Mouse (Mus musculus) hindbrain, embryonic 13.5 days (tissue): ENCODE data around the gene Fam120a. TPM values are rescaled to one million over a fixed set of nuclear protein-coding genes. Genes with fewer than 3 reads are reported as not detected.
A peak's percentile ranks its signal among the peaks of the same experiment; 100 is the strongest.

Experiments
- ATAC-seq: fragments of 200-750 bp; cut with Nextera tagmentation; 2 replicates; pipeline ENCODE4 v1.8.0; 2017; ENCODE audit warnings: moderate TSS enrichment; ENCODE audit not compliant: low FRiP score
- H3K27ac ChIP-seq: fragments of 300-500 bp; sonication (generic); 2 replicates; pipeline ENCODE4 v1.5.1; 2015; ENCODE audit warnings: inconsistent platforms, mild to moderate bottlenecking, moderate library complexity
- H3K27me3 ChIP-seq: fragments of 300-500 bp; sonication (generic); 2 replicates; pipeline ENCODE4 v1.6.1; 2015; ENCODE audit warnings: mild to moderate bottlenecking, inconsistent platforms
- H3K36me3 ChIP-seq: fragments of 300-500 bp; sonication (generic); 2 replicates; pipeline ENCODE4 v1.6.1; 2015; ENCODE audit warnings: mild to moderate bottlenecking, inconsistent platforms
- H3K4me1 ChIP-seq: fragments of 300-500 bp; sonication (generic); replicated peaks from 2 replicates; pipeline ENCODE4 v1.6.1; 2015; ENCODE audit warnings: inconsistent platforms
- H3K4me2 ChIP-seq: fragments of 300-500 bp; sonication (generic); 2 replicates; pipeline ENCODE4 v1.6.1; 2015; ENCODE audit warnings: inconsistent platforms, mild to moderate bottlenecking, moderate library complexity
- H3K4me3 ChIP-seq: fragments of 300-500 bp; sonication (generic); 2 replicates; pipeline ENCODE4 v1.5.1; 2015; ENCODE audit warnings: mild to moderate bottlenecking, inconsistent platforms
- H3K9ac ChIP-seq: fragments of 300-500 bp; sonication (generic); 2 replicates; pipeline ENCODE4 v1.6.1; 2015; ENCODE audit warnings: mild to moderate bottlenecking, inconsistent platforms
- H3K9me3 ChIP-seq: fragments of 300-500 bp; sonication (generic); 2 replicates; pipeline ENCODE4 v1.6.1; 2016; ENCODE audit warnings: inconsistent platforms
- WGBS: fragments of 180-500 bp; shearing (Covaris S2); methylation state at CpG from one replicate; pipeline ENCODE4 v1.1.7; 2015; 5-methylcytosine and 5-hydroxymethylcytosine counted together
- polyA plus RNA-seq: library from polyadenylated mRNA; unstranded; fragments of >200 nt; fragmentation: Nextera tagmentation; extraction: Ambion mirVana; gene quantifications from 2 replicates; pipeline ENCODE4 v1.2.1, GENCODE M21; 2015

Gene Fam120a
- polyA plus RNA-seq, 1 experiment from 2014 or later = 12.2 TPM

GRCm38 (mm10) chr13:48878534-48878933 lies 89.3 kb downstream of the Fam120a start:
- no peaks in the 10 kb centered on the region for H3K9me3 ChIP-seq
- H3K4me2 ChIP-seq = peak overlapping the region; percentile 71
- peaks cover 35% of the 10 kb centered on the region for H3K36me3 ChIP-seq
- H3K9ac ChIP-seq = peak overlapping the region; percentile 79
- under 1% methylated on average over 36 of the region's 36 CpGs for WGBS
- ATAC-seq = peak; percentile 99
- H3K27ac ChIP-seq = peak overlapping the region; percentile 94
- no peaks in the 10 kb centered on the region for H3K27me3 ChIP-seq
- H3K4me3 ChIP-seq = peak overlapping the region; percentile 43
- peaks cover 10% of the 10 kb centered on the region for H3K4me1 ChIP-seq

DNA sequence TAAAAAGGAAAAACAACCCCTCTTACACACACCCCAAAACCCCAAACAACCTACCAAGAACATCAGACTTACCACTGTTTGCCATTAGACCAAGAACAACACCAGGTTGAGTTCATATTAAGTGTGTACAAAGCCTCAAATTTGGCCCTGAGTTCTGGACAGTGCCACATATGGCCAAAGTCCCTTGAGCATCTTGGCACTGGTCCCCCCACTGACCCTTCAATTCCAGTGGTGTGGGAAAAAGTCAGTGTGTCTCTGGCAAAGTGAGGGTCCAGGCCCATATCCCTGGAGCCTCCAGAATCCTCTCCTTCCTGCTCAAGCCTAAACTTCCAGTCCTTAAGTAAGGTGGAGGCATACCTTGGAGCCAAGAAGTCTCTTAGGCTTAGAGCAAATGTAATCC lies 90.0 kb downstream of the Fam120a start:
- ATAC-seq = no peak
- Histone ChIP-seq H3K27ac (peak overlapping the region; percentile 94), H3K4me3 (peak overlapping the region; percentile 43), H3K27me3 (no peaks in the 10 kb centered on the region), H3K4me2 (peak overlapping the region; percentile 71), H3K36me3 (peaks cover 31% of the 10 kb centered on the region), H3K9me3 (no peaks in the 10 kb centered on the region), H3K9ac (peak overlapping the region; percentile 79), H3K4me1 (peaks cover 14% of the 10 kb centered on the region)

- no peak overlapping the region for H3K4me3 ChIP-seq
- peak overlapping the region; percentile 96; the same call in 1 of the 2 replicates for H3K9ac ChIP-seq
- no peak for ATAC-seq
- 88% methylated on average over 5 of the region's 5 CpGs for WGBS
- peaks cover 41% of the 10 kb centered on the region for H3K4me1 ChIP-seq
- no peaks in the 10 kb centered on the region for H3K9me3 ChIP-seq
- H3K27me3 ChIP-seq = no peaks in the 10 kb centered on the region
- H3K36me3 ChIP-seq = peaks cover 8% of the 10 kb centered on the region; the same call in 1 of the 2 replicates
- no peak overlapping the region for H3K4me2 ChIP-seq
- H3K27ac ChIP-seq = no peak overlapping the region
These were observed 95.1 kb downstream of the Fam120a start for GRCm38 (mm10) chr13:48872726-48873125.

DNA sequence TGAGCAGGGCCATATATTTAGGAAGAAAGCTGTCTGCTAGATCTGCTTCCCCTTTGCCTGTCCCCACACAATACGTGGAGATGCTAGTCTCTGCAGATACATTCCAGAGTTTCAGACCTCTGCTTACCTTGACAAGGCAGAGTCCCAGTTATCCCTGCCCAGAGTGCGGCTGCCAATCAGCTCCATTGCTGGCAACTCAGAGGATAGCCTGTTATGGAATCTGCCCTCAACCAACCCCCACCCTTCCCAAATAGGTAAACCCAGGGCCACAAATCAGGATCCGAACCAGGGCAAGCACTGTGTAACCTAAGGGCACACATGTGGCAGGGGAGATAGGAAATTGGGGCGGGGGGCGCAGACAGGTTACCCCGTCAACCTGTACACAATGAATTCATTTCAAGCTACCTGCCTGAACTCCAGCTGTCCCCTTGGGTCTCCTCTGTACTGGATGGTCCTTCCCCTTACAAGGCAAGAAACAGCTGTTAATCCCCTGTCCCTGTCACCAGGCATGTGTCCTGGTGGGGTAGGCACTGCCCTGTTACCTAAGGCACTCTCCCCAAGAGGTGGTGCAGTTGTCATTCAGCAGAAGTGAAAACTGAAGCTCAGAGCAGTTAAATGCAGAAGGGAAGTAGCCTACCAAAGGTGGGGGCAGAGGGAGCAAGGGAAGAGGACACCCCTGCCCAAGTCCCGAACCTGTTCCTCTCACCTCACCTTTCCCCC lies 95.8 kb downstream of the Fam120a start:
- Histone ChIP-seq H3K36me3 (peaks cover 8% of the 10 kb centered on the region; the same call in 1 of the 2 replicates), H3K4me1 (peaks cover 41% of the 10 kb centered on the region), H3K27ac (peak overlapping the region; percentile 86; the same call in 1 of the 2 replicates), H3K4me3 (peak overlapping the region; percentile 94), H3K4me2 (peak overlapping the region; percentile 89), H3K27me3 (no peaks in the 10 kb centered on the region), H3K9me3 (no peaks in the 10 kb centered on the region), H3K9ac (peak overlapping the region; percentile 96)
- WGBS = 69% methylated on average over 7 of the region's 7 CpGs
- ATAC-seq = peak; percentile 22; the same call in 1 of the 2 replicates

GRCm38 (mm10) chr13:48870771-48871731 lies 96.8 kb downstream of the Fam120a start, which contains the start of gene Phf2:
TSS of gene Phf2 (minus strand) at chr13:48871119.
- peak within 1 kb of the TSS; percentile 89 for H3K4me2 ChIP-seq
- H3K9me3 ChIP-seq = no peaks in the 10 kb centered on the region
- H3K4me3 ChIP-seq = peak within 1 kb of the TSS; percentile 94
- H3K27me3 ChIP-seq = no peaks in the 10 kb centered on the region
- under 1% methylated on average over 67 of the region's 117 CpGs for WGBS
- peak within 1 kb of the TSS; percentile 98 for H3K9ac ChIP-seq
- H3K4me1 ChIP-seq = peaks cover 46% of the 10 kb centered on the region
- H3K36me3 ChIP-seq = peaks cover 8% of the 10 kb centered on the region; the same call in 1 of the 2 replicates
- H3K27ac ChIP-seq = peak within 1 kb of the TSS; percentile 86
- peak; percentile 44 for ATAC-seq

- H3K4me1 ChIP-seq = peaks cover 50% of the 10 kb centered on the region
- H3K9ac ChIP-seq = peak overlapping the region; percentile 98
- no peaks in the 10 kb centered on the region for H3K27me3 ChIP-seq
- peak overlapping the region; percentile 77 for H3K4me2 ChIP-seq
- 0 out of 2 replicates have a peak, but pooled peaks cover 3% of the 10 kb centered on the region for H3K36me3 ChIP-seq
- no peaks in the 10 kb centered on the region for H3K9me3 ChIP-seq
- peak overlapping the region; percentile 94 for H3K4me3 ChIP-seq
- peak; percentile 30; the same call in 1 of the 2 replicates for ATAC-seq
- under 1% methylated on average over 73 of the region's 102 CpGs for WGBS
- H3K27ac ChIP-seq = peak overlapping the region; percentile 84
These were observed 97.7 kb downstream of the Fam120a start for GRCm38 (mm10) chr13:48869950-48870770.

DNA sequence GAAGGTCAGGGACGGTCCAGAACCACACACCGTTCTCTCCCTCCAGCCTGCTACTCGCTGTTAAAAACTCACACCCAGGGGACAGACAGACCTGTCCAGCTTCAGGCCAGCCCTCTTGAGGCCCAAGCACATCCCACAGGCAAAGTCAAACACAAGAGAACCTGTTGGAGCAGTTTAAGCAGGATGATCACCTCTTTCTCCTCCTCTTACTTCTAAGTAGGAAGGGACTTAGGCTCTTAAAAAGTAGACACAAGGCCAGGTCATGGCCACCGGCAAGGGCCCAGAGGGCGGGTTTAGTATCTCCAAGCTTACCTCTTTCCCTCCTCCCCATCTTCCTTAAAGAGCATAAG lies 98.2 kb downstream of the Fam120a start:
- 19% methylated on average over 5 of the region's 5 CpGs for WGBS
- peaks cover 54% of the 10 kb centered on the region for H3K4me1 ChIP-seq
- H3K4me3 ChIP-seq = peak overlapping the region; percentile 94
- no peaks in the 10 kb centered on the region for H3K9me3 ChIP-seq
- 0 out of 2 replicates have a peak, but pooled peaks have one; percentile 3 for ATAC-seq
- H3K9ac ChIP-seq = peak overlapping the region; percentile 98
- no peaks in the 10 kb centered on the region for H3K36me3 ChIP-seq
- H3K27ac ChIP-seq = peak overlapping the region; percentile 84
- H3K27me3 ChIP-seq = no peaks in the 10 kb centered on the region
- H3K4me2 ChIP-seq = peak overlapping the region; percentile 77

DNA sequence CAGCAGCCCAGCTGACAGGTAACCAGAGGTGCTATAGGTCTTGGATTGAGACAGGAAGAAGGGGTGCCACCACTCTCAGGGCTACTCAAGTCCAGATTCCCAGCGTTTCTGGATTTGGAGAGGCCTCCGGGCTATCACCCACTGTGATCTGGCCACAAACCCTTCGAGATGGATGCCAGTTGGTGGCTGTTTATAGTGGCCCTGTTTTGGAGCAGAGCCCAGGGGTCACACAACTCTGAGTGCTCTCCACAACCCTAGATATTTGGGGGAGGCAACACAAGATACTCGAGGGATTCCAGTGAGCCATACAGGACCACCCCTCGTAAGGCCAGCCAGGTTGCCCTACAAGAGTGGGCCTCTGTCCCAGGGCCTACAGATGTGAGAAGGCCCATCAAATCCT lies 98.7 kb downstream of the Fam120a start:
- Histone ChIP-seq H3K4me2 (peak overlapping the region; percentile 77), H3K27me3 (no peaks in the 10 kb centered on the region), H3K4me1 (peaks cover 54% of the 10 kb centered on the region), H3K27ac (no peak overlapping the region), H3K36me3 (no peaks in the 10 kb centered on the region), H3K4me3 (peak overlapping the region; percentile 94), H3K9ac (peak overlapping the region; percentile 98), H3K9me3 (no peaks in the 10 kb centered on the region)
- WGBS = 17% methylated on average over 5 of the region's 5 CpGs
- no peak for ATAC-seq

DNA sequence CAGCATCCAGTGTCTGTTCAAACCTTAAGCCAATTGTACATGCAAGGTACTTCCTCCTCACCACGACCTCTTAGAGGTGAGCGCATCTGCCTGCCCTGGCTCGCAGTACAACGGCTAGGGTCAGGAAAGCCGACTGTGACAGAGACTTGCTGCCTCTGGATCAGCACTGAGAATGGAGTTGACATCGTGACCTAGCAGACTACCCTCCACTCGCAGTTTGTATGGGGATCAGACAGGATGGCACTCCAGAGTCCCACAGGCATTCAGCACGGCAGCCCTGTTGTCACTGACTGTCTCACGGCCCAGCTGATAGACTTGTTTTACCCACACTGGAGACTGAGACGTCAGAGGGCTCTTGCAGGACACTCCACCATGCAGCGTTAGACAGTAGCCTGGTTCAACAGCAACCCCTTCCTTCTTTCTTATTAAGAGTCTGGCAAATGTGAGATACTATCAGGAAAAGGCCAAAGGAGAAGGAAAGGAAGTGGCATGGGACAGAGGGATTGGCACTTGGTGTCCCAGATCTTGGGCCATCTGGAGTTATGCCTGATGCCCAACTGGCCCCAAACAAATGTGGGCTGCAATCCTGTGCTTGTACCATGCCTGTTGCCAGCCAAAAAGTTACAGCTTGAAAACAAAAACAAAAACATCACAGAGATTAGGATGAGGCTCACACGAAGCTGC lies 103.0 kb downstream of the Fam120a start:
- Histone ChIP-seq H3K36me3 (no peaks in the 10 kb centered on the region), H3K9me3 (no peaks in the 10 kb centered on the region), H3K9ac (no peak overlapping the region), H3K27ac (no peak overlapping the region), H3K27me3 (no peaks in the 10 kb centered on the region), H3K4me2 (no peak overlapping the region), H3K4me1 (peaks cover 46% of the 10 kb centered on the region), H3K4me3 (no peak overlapping the region)
- WGBS = 77% methylated on average over 12 of the region's 12 CpGs
- ATAC-seq = no peak

- H3K4me1 ChIP-seq = peaks cover 46% of the 10 kb centered on the region
- WGBS = 81% methylated on average over 9 of the region's 9 CpGs
- no peaks in the 10 kb centered on the region for H3K27me3 ChIP-seq
These were observed 104.3 kb downstream of the Fam120a start for GRCm38 (mm10) chr13:48863556-48863955.

GRCm38 (mm10) chr13:48861913-48862312 lies 105.9 kb downstream of the Fam120a start:
- ATAC-seq = no peak
- Histone ChIP-seq H3K4me3 (no peak overlapping the region), H3K4me1 (peaks cover 53% of the 10 kb centered on the region), H3K4me2 (no peak overlapping the region), H3K9me3 (no peaks in the 10 kb centered on the region), H3K36me3 (no peaks in the 10 kb centered on the region), H3K27me3 (no peaks in the 10 kb centered on the region), H3K9ac (no peak overlapping the region), H3K27ac (no peak overlapping the region)
- 94% methylated on average over 1 of the region's 1 CpGs for WGBS

More at GRCm38 (mm10) chr13:48863556-48863955, 104.3 kb downstream of the Fam120a start:
- no peak overlapping the region for H3K4me3 ChIP-seq
- no peak overlapping the region for H3K9ac ChIP-seq
- no peak for ATAC-seq
- no peaks in the 10 kb centered on the region for H3K9me3 ChIP-seq
- H3K4me2 ChIP-seq = no peak overlapping the region
- H3K36me3 ChIP-seq = no peaks in the 10 kb centered on the region
- H3K27ac ChIP-seq = no peak overlapping the region
